ENCODE assay signal across 8 mouse cellular contexts in genomic region chr9:96118861-96119772, GRCm38 (mm10). TPM values are rescaled to one million over a fixed set of nuclear protein-coding genes. Genes with fewer than 3 reads are reported as not detected.
DNase-seq lines count a peak whose midpoint lies in the region; ATAC-seq lines count a peak whose summit lies in the region.

Gene Gk5 (plus strand): TSS chr9:96119362.

- H3K9me3 ChIP-seq in forebrain, embryonic 11.5 days (ENCODE audit: control insufficient read depth, low read length): no peaks in the 10 kb centered on the region
- H3K9me3 ChIP-seq in heart, embryonic 16.5 days (replicated peaks; ENCODE audit: control insufficient read depth, low read length): no peaks in the 10 kb centered on the region
- no peaks in the 10 kb centered on the region for H3K9me3 ChIP-seq in liver, embryonic 15.5 days (replicated peaks)
- H3K9me3 ChIP-seq in neural tube, embryonic 12.5 days: no peaks in the 10 kb centered on the region

- no peak within 1 kb of the TSS for H3K27ac ChIP-seq in forebrain, embryonic 11.5 days (ENCODE audit: low read depth, low read length)
- peak within 1 kb of the TSS; percentile 52; the same call in 1 of the 2 replicates for H3K27ac ChIP-seq in heart, embryonic 16.5 days (ENCODE audit: low read length)
- no peak within 1 kb of the TSS for H3K27ac ChIP-seq in liver, embryonic 15.5 days (replicated peaks)
- H3K27ac ChIP-seq in neural tube, embryonic 12.5 days: no peak within 1 kb of the TSS

- no peaks in the 10 kb centered on the region for H3K36me3 ChIP-seq in forebrain, embryonic 11.5 days (ENCODE audit: control insufficient read depth, insufficient read depth, low read length)
- H3K36me3 ChIP-seq in heart, embryonic 16.5 days (ENCODE audit: control insufficient read depth, insufficient read depth): no peaks in the 10 kb centered on the region
- H3K36me3 ChIP-seq in liver, embryonic 15.5 days (replicated peaks): no peaks in the 10 kb centered on the region
- H3K36me3 ChIP-seq in neural tube, embryonic 12.5 days: no peaks in the 10 kb centered on the region

- H3K4me2 ChIP-seq in forebrain, embryonic 11.5 days (ENCODE audit: low read depth, low read length, severe bottlenecking): peak within 1 kb of the TSS; percentile 81
- H3K4me2 ChIP-seq in heart, embryonic 16.5 days (ENCODE audit: low read depth, low read length): peak within 1 kb of the TSS; percentile 93
- peak within 1 kb of the TSS; percentile 91 for H3K4me2 ChIP-seq in liver, embryonic 15.5 days
- H3K4me2 ChIP-seq in neural tube, embryonic 12.5 days (replicated peaks): peak within 1 kb of the TSS; percentile 83

- peak; percentile 98 for ATAC-seq in forebrain, embryonic 11.5 days (replicated peaks; ENCODE audit: low FRiP score)
- ATAC-seq in heart, embryonic 16.5 days (replicated peaks; ENCODE audit: extremely low read depth, insufficient read depth, low FRiP score): peak; percentile 99
- ATAC-seq in liver, embryonic 15.5 days (ENCODE audit: insufficient read depth): peak; percentile 92
- peak; percentile 95 for ATAC-seq in neural tube, embryonic 12.5 days (ENCODE audit: low FRiP score, low read depth)

- WGBS in forebrain, embryonic 11.5 days: under 1% methylated on average over 76 of the region's 76 CpGs
- WGBS in heart, embryonic 16.5 days: under 1% methylated on average over 65 of the region's 76 CpGs
- WGBS in liver, embryonic 15.5 days (ENCODE audit: insufficient replicate concordance): under 1% methylated on average over 76 of the region's 76 CpGs
- under 1% methylated on average over 76 of the region's 76 CpGs for WGBS in neural tube, embryonic 12.5 days

- H3K4me1 ChIP-seq in forebrain, embryonic 11.5 days (replicated peaks; ENCODE audit: control insufficient read depth, insufficient read depth, low read length): no peaks in the 10 kb centered on the region
- H3K4me1 ChIP-seq in heart, embryonic 16.5 days (ENCODE audit: control insufficient read depth, insufficient read depth, low read length): 0 out of 2 replicates have a peak, but pooled peaks cover 8% of the 10 kb centered on the region
- H3K4me1 ChIP-seq in liver, embryonic 15.5 days (replicated peaks): peaks cover 10% of the 10 kb centered on the region
- peaks cover 3% of the 10 kb centered on the region; the same call in 1 of the 2 replicates for H3K4me1 ChIP-seq in neural tube, embryonic 12.5 days

- H3K9ac ChIP-seq in forebrain, embryonic 11.5 days (ENCODE audit: low read length): peak within 1 kb of the TSS; percentile 63
- peak within 1 kb of the TSS; percentile 85 for H3K9ac ChIP-seq in heart, embryonic 16.5 days (ENCODE audit: low read length)
- H3K9ac ChIP-seq in liver, embryonic 15.5 days: peak within 1 kb of the TSS; percentile 43
- peak within 1 kb of the TSS; percentile 60 for H3K9ac ChIP-seq in neural tube, embryonic 12.5 days

- peak within 1 kb of the TSS; percentile 54 for H3K4me3 ChIP-seq in forebrain, embryonic 11.5 days (ENCODE audit: low read depth, low read length)
- peak within 1 kb of the TSS; percentile 80 for H3K4me3 ChIP-seq in heart, embryonic 16.5 days (ENCODE audit: low read length)
- peak within 1 kb of the TSS; percentile 65 for H3K4me3 ChIP-seq in liver, embryonic 15.5 days (replicated peaks)
- H3K4me3 ChIP-seq in neural tube, embryonic 12.5 days: peak within 1 kb of the TSS; percentile 56

- peak; percentile 96 to 99 for DNase-seq in CD8-positive naive resting alpha-beta T cell, adult 2 months (ENCODE audit: low read depth in 2 of 2, low spot score in 2 of 2)
- peak; percentile 91 for DNase-seq in c-Kit-positive CD71-negative TER-119-negative erythroid progenitor cells, embryonic 14.5 days (ENCODE audit: low read depth)
- DNase-seq in forebrain, embryonic 11.5 days (ENCODE audit: low spot score): peak; percentile 100
- DNase-seq in kidney, postnatal 36 days: peak; percentile 96 to 100
- DNase-seq in telencephalon, adult 2 months (ENCODE audit: low read depth, low spot score): peak; percentile 82

- H3K27me3 ChIP-seq in forebrain, embryonic 11.5 days (ENCODE audit: control insufficient read depth, insufficient read depth, low read length): 0 out of 2 replicates have a peak, but pooled peaks cover 3% of the 10 kb centered on the region
- H3K27me3 ChIP-seq in heart, embryonic 16.5 days (ENCODE audit: control insufficient read depth, insufficient read depth, low read length): no peaks in the 10 kb centered on the region
- peaks cover 31% of the 10 kb centered on the region for H3K27me3 ChIP-seq in liver, embryonic 15.5 days
- H3K27me3 ChIP-seq in neural tube, embryonic 12.5 days (replicated peaks): no peaks in the 10 kb centered on the region

RNA-seq across cellular contexts. Expression of gene Gk5, which starts in this region (rescaled TPM):
- polyA plus RNA-seq in forebrain, embryonic 11.5 days (2014; fragmentation: Nextera tagmentation; extraction: Ambion mirVana): 2.7 and 3.9 TPM in 2 replicates
- 2.6 and 2.9 TPM in 2 replicates for polyA plus RNA-seq in heart, embryonic 16.5 days (2015; fragmentation: Nextera tagmentation; extraction: Ambion mirVana)
- 0.38 and 0.46 TPM in 2 replicates for polyA plus RNA-seq in liver, embryonic 15.5 days (2015; fragmentation: Nextera tagmentation; extraction: Ambion mirVana)
- polyA plus RNA-seq in neural tube, embryonic 12.5 days (2016; fragmentation: Nextera tagmentation; extraction: Ambion mirVana): 4.1 TPM in 2 replicates

Comparison
In these comparisons a context has a peak if more than half of its experiments do, and no peak if none do; other contexts are left out.
1. Peak in ATAC-seq, H3K4me3 ChIP-seq, H3K9ac ChIP-seq and H3K4me2 ChIP-seq in liver, embryonic 15.5 days; RNA of the gene not detected or under 1 TPM.